Mouse (Mus musculus): ENCODE data around the gene Vmn1r79.
"Not testable (repeated sequence)": the region's sequence is repeated elsewhere in the genome, so short reads cannot be mapped to it uniquely, and the experiment has no call there.

The Vmn1r79 gene

GRCm38 (mm10) chr7:12170979-12171378 lies at the start of gene Vmn1r79:
Gene Vmn1r79, plus strand, starts transcription at chr7:12171279.
- not testable (repeated sequence) for DNase-seq (ENCODE audit: low spot score)

GRCm38 (mm10) chr7:12149957-12150356 lies 21.1 kb upstream of the Vmn1r79 start, which contains the start of gene Vmn1r78:
Gene Vmn1r78, plus strand, starts transcription at chr7:12150257.
- no peak for DNase-seq (ENCODE audit: low spot score)

GRCm38 (mm10) chr7:12156463-12156862 lies 14.6 kb upstream of the Vmn1r79 start:
- not testable (repeated sequence) for DNase-seq (ENCODE audit: low spot score)

GRCm38 (mm10) chr7:12172926-12173325 lies 1.8 kb downstream of the Vmn1r79 start:
- not testable (repeated sequence) for DNase-seq (ENCODE audit: low spot score)

- DNase-seq (ENCODE audit: low spot score), result no peak
These were observed 17.9 kb downstream of the Vmn1r79 start, which contains the start of gene Vmn1r80 for GRCm38 (mm10) chr7:12188986-12189385. Gene Vmn1r80, plus strand, starts transcription at chr7:12189286.

GRCm38 (mm10) chr7:12204141-12204540 lies 33.1 kb downstream of the Vmn1r79 start:
- no peak for DNase-seq (ENCODE audit: low spot score)
